Mouse (Mus musculus): ENCODE measurements around the gene Hnrnpll.

DNA sequence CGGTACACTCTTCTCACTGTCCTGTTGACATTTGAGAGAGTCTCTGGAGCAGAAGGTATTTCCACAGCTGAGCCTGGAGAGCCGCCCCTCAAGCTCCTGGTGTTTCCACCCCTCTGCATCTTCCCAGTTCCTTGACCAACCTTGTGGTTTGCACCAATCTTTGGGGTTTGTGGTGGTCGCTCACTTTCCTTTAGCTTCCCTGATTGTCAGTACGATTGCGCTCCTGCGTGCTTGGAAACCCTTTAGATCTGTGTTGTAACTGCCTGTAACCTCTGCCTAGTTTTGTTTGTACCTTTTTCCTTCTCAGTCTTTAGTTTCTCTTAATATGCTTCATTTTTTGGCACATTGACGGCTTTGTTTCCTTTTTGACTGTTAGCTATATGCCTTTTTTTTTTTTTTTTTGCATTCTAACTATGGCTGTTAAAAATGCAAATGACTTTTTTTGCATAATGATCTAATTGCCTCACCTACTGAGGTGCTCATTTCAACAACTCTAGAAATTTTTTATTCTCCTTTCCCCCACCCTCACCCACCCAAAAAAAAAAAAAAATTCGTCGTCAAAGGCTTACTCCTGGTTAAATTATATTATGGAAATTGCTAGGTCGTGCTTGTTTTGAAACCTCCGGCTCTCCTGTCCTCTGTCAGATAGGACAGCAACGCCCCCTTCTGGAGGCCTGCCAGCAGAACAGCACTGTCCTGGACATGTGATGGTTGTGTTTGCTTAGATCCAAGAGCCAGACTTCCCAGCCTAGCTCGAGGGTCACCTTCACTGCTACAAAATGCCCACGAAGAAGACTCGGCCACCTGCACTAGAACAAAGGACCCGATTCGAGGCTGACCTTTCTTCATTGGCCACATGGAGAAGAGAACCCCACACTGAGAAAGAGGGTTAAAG, 57.5 kb downstream of the Hnrnpll start:
- no peak for TF ChIP-seq POLR2A (IDR thresholded peaks at IDR 0.05; ENCODE audit: extremely low read depth, insufficient read depth, low read length)
- peak; percentile 77 for TF ChIP-seq CTCF (IDR thresholded peaks at IDR 0.05; ENCODE audit: low read depth, low read length)

Measured in liver, adult 2 months (tissue).